Mouse (Mus musculus) limb, embryonic 13.5 days (tissue): ENCODE measurements around the gene Hist1h2bh. TPM values are rescaled to one million over a fixed set of nuclear protein-coding genes. Genes with fewer than 3 reads are reported as not detected.
A peak's percentile ranks its signal among the peaks of the same experiment; 100 is the strongest.

ENCODE experiments used
- ATAC-seq: fragments of 200-750 bp; cut with Nextera tagmentation; 2 replicates; pipeline ENCODE4 v1.8.0; 2017; ENCODE audit warnings: low read depth, moderate number of reproducible peaks, moderate TSS enrichment; ENCODE audit not compliant: low FRiP score
- H3K27ac ChIP-seq: fragments of 300-500 bp; sonication (generic); 2 replicates; pipeline ENCODE4 v1.5.1; 2015; ENCODE audit warnings: inconsistent platforms, mild to moderate bottlenecking, moderate library complexity
- H3K27me3 ChIP-seq: fragments of 300-500 bp; sonication (generic); 2 replicates; pipeline ENCODE4 v1.6.1; 2015; ENCODE audit warnings: mild to moderate bottlenecking, inconsistent platforms
- H3K36me3 ChIP-seq: fragments of 300-500 bp; sonication (generic); 2 replicates; pipeline ENCODE4 v1.6.1; 2015; ENCODE audit warnings: inconsistent platforms, mild to moderate bottlenecking, moderate library complexity
- H3K4me1 ChIP-seq: fragments of 300-500 bp; sonication (generic); 2 replicates; pipeline ENCODE4 v1.6.1; 2015; ENCODE audit warnings: inconsistent platforms
- H3K4me2 ChIP-seq: fragments of 300-500 bp; sonication (generic); replicated peaks from 2 replicates; pipeline ENCODE4 v1.6.1; 2015; ENCODE audit warnings: inconsistent platforms, mild to moderate bottlenecking, moderate library complexity
- H3K4me3 ChIP-seq: fragments of 300-500 bp; sonication (generic); 2 replicates; pipeline ENCODE4 v1.5.1; 2015; ENCODE audit warnings: moderate library complexity, mild to moderate bottlenecking, inconsistent platforms
- H3K9ac ChIP-seq: fragments of 300-500 bp; sonication (generic); 2 replicates; pipeline ENCODE4 v1.6.1; 2015; ENCODE audit warnings: mild to moderate bottlenecking, inconsistent platforms
- H3K9me3 ChIP-seq: fragments of 300-500 bp; sonication (generic); 2 replicates; pipeline ENCODE4 v1.6.1; 2016; ENCODE audit warnings: inconsistent platforms
- WGBS: fragments of 180-500 bp; shearing (Covaris S2); methylation state at CpG from one replicate; pipeline ENCODE4 v1.1.7; 2015; 5-methylcytosine and 5-hydroxymethylcytosine counted together
- polyA plus RNA-seq: library from polyadenylated mRNA; unstranded; fragments of >200 nt; fragmentation: Nextera tagmentation; extraction: Ambion mirVana; gene quantifications from 2 replicates; pipeline ENCODE4 v1.2.1, GENCODE M21; 2015

Gene Hist1h2bh
- polyA plus RNA-seq, 1 experiment from 2014 or later: 1.0 TPM

GRCm38 (mm10) chr13:23530901-23531875, 12.0 kb downstream of the Hist1h2bh start, which contains the start of gene Hist1h4h:
TSS of gene Hist1h4h (plus strand) at chr13:23531050.
- peak; percentile 81 for ATAC-seq
- under 1% methylated on average over 65 of the region's 70 CpGs for WGBS

GRCm38 (mm10) chr13:23530181-23530900, 12.9 kb downstream of the Hist1h2bh start:
- Histone ChIP-seq H3K27ac (peak overlapping the region; percentile 97), H3K9ac (peak overlapping the region; percentile 81), H3K4me3 (peak overlapping the region; percentile 55), H3K4me1 (peaks cover 30% of the 10 kb centered on the region), H3K9me3 (no peaks in the 10 kb centered on the region), H3K4me2 (peak overlapping the region; percentile 65), H3K36me3 (no peaks in the 10 kb centered on the region), H3K27me3 (no peaks in the 10 kb centered on the region)
- under 1% methylated on average over 20 of the region's 20 CpGs for WGBS
- ATAC-seq: no peak

More at GRCm38 (mm10) chr13:23530901-23531875, 12.0 kb downstream of the Hist1h2bh start, which contains the start of gene Hist1h4h:
- peak within 1 kb of the TSS; percentile 55 for H3K4me3 ChIP-seq
- H3K4me2 ChIP-seq: peak within 1 kb of the TSS; percentile 65
- H3K27ac ChIP-seq: peak within 1 kb of the TSS; percentile 97
- peaks cover 28% of the 10 kb centered on the region for H3K4me1 ChIP-seq
- no peaks in the 10 kb centered on the region for H3K27me3 ChIP-seq
- peak within 1 kb of the TSS; percentile 81 for H3K9ac ChIP-seq
- H3K9me3 ChIP-seq: no peaks in the 10 kb centered on the region
- H3K36me3 ChIP-seq: no peaks in the 10 kb centered on the region

GRCm38 (mm10) chr13:23529480-23530165, 13.6 kb downstream of the Hist1h2bh start:
- 22% methylated on average over 2 of the region's 2 CpGs for WGBS
- H3K4me1 ChIP-seq: peaks cover 29% of the 10 kb centered on the region
- ATAC-seq: no peak

GRCm38 (mm10) chr13:23529005-23529404, 14.2 kb downstream of the Hist1h2bh start:
- Histone ChIP-seq H3K27ac (0 out of 2 replicates have a peak overlapping the region, but pooled peaks have one; percentile 15), H3K4me3 (peak overlapping the region; percentile 13; the same call in 1 of the 2 replicates), H3K4me1 (peaks cover 25% of the 10 kb centered on the region), H3K9me3 (no peaks in the 10 kb centered on the region), H3K27me3 (no peaks in the 10 kb centered on the region), H3K4me2 (peak overlapping the region; percentile 65), H3K9ac (no peak overlapping the region), H3K36me3 (no peaks in the 10 kb centered on the region)
- 67% methylated on average over 5 of the region's 5 CpGs for WGBS
- ATAC-seq: no peak

More at GRCm38 (mm10) chr13:23529480-23530165, 13.6 kb downstream of the Hist1h2bh start:
- Histone ChIP-seq H3K4me2 (peak overlapping the region; percentile 65), H3K9me3 (no peaks in the 10 kb centered on the region), H3K27ac (peak overlapping the region; percentile 97), H3K4me3 (peak overlapping the region; percentile 55), H3K9ac (peak overlapping the region; percentile 81), H3K36me3 (no peaks in the 10 kb centered on the region), H3K27me3 (no peaks in the 10 kb centered on the region)

GRCm38 (mm10) chr13:23526312-23526711, 16.9 kb downstream of the Hist1h2bh start:
- peak; percentile 39 for ATAC-seq
- Histone ChIP-seq H3K4me2 (peak overlapping the region; percentile 61), H3K9me3 (no peaks in the 10 kb centered on the region), H3K36me3 (no peaks in the 10 kb centered on the region), H3K9ac (peak overlapping the region; percentile 56), H3K4me3 (peak overlapping the region; percentile 47), H3K27me3 (no peaks in the 10 kb centered on the region), H3K27ac (peak overlapping the region; percentile 63; the same call in 1 of the 2 replicates), H3K4me1 (peaks cover 10% of the 10 kb centered on the region)
- under 1% methylated on average over 17 of the region's 17 CpGs for WGBS

GRCm38 (mm10) chr13:23525901-23526300, 17.3 kb downstream of the Hist1h2bh start:
- H3K4me1 ChIP-seq: peaks cover 10% of the 10 kb centered on the region
- no peaks in the 10 kb centered on the region for H3K27me3 ChIP-seq
- no peaks in the 10 kb centered on the region for H3K36me3 ChIP-seq
- no peak overlapping the region for H3K27ac ChIP-seq
- H3K4me3 ChIP-seq: peak overlapping the region; percentile 47
- no peaks in the 10 kb centered on the region for H3K9me3 ChIP-seq
- H3K9ac ChIP-seq: peak overlapping the region; percentile 48; the same call in 1 of the 2 replicates
- no peak for ATAC-seq
- WGBS: 2% methylated on average over 10 of the region's 10 CpGs
- H3K4me2 ChIP-seq: peak overlapping the region; percentile 61

- no peaks in the 10 kb centered on the region for H3K27me3 ChIP-seq
- no peak overlapping the region for H3K27ac ChIP-seq
- 9% methylated on average over 5 of the region's 5 CpGs for WGBS
- H3K9me3 ChIP-seq: no peaks in the 10 kb centered on the region
- peaks cover 10% of the 10 kb centered on the region for H3K4me1 ChIP-seq
- peak overlapping the region; percentile 32 for H3K4me2 ChIP-seq
- H3K36me3 ChIP-seq: no peaks in the 10 kb centered on the region
- H3K4me3 ChIP-seq: no peak overlapping the region
- ATAC-seq: no peak; the same call in 1 of the 2 replicates
- no peak overlapping the region for H3K9ac ChIP-seq
Measured at GRCm38 (mm10) chr13:23524654-23525053, 18.5 kb downstream of the Hist1h2bh start.

GRCm38 (mm10) chr13:23523976-23524375, 19.2 kb downstream of the Hist1h2bh start:
- no peaks in the 10 kb centered on the region for H3K27me3 ChIP-seq
- no peak overlapping the region for H3K27ac ChIP-seq
- H3K4me2 ChIP-seq: no peak overlapping the region
- no peak overlapping the region for H3K9ac ChIP-seq
- H3K4me3 ChIP-seq: no peak overlapping the region
- H3K4me1 ChIP-seq: peaks cover 8% of the 10 kb centered on the region
- H3K36me3 ChIP-seq: no peaks in the 10 kb centered on the region
- no peaks in the 10 kb centered on the region for H3K9me3 ChIP-seq
- WGBS: 59% methylated on average over 5 of the region's 5 CpGs
- no peak for ATAC-seq

GRCm38 (mm10) chr13:23521703-23522102, 21.5 kb downstream of the Hist1h2bh start:
- no peak overlapping the region for H3K4me3 ChIP-seq

GRCm38 (mm10) chr13:23519416-23519815, 23.8 kb downstream of the Hist1h2bh start:
- H3K4me2 ChIP-seq: peak overlapping the region; percentile 62
- H3K9ac ChIP-seq: no peak overlapping the region
- ATAC-seq: no peak
- no peaks in the 10 kb centered on the region for H3K36me3 ChIP-seq
- H3K9me3 ChIP-seq: no peaks in the 10 kb centered on the region
- H3K4me1 ChIP-seq: peaks cover 4% of the 10 kb centered on the region; the same call in 1 of the 2 replicates
- peak overlapping the region; percentile 53 for H3K4me3 ChIP-seq
- no peaks in the 10 kb centered on the region for H3K27me3 ChIP-seq
- H3K27ac ChIP-seq: no peak overlapping the region
- WGBS: 0% methylated on average over 10 of the region's 10 CpGs

More at GRCm38 (mm10) chr13:23521703-23522102, 21.5 kb downstream of the Hist1h2bh start:
- no peak for ATAC-seq
- Histone ChIP-seq H3K36me3 (no peaks in the 10 kb centered on the region), H3K4me1 (0 out of 2 replicates have a peak, but pooled peaks cover 4% of the 10 kb centered on the region), H3K27ac (no peak overlapping the region), H3K4me2 (peak overlapping the region; percentile 36), H3K9ac (no peak overlapping the region), H3K9me3 (no peaks in the 10 kb centered on the region), H3K27me3 (no peaks in the 10 kb centered on the region)
- WGBS: under 1% methylated on average over 14 of the region's 14 CpGs

GRCm38 (mm10) chr13:23518885-23519284, 24.3 kb downstream of the Hist1h2bh start:
- peak; percentile 48 for ATAC-seq
- Histone ChIP-seq H3K9me3 (no peaks in the 10 kb centered on the region), H3K4me1 (peaks cover 4% of the 10 kb centered on the region; the same call in 1 of the 2 replicates), H3K27me3 (no peaks in the 10 kb centered on the region), H3K9ac (no peak overlapping the region), H3K27ac (peak overlapping the region; percentile 44; the same call in 1 of the 2 replicates), H3K4me2 (peak overlapping the region; percentile 62), H3K36me3 (no peaks in the 10 kb centered on the region), H3K4me3 (peak overlapping the region; percentile 53)
- under 1% methylated on average over 6 of the region's 6 CpGs for WGBS
